Mouse (Mus musculus) G1E (cell line): Measurements from ENCODE around the gene Fam241a.

Experiments used
- CTCF ChIP-seq: IDR thresholded peaks from 2 replicates; pipeline ENCODE4 v1.5.1; 2012; ENCODE audit warnings: low read depth, low read length, inconsistent platforms, mixed read lengths
- GATA1 ChIP-seq: IDR thresholded peaks from 2 replicates; pipeline ENCODE4 v1.6.1; 2012; ENCODE audit warnings: borderline replicate concordance, low read length, inconsistent platforms, mixed read lengths
- GATA2 ChIP-seq: IDR thresholded peaks from 2 replicates; pipeline ENCODE4 v1.6.1; 2012; ENCODE audit warnings: low read depth, low read length, inconsistent platforms, borderline replicate concordance
- POLR2AphosphoS5 ChIP-seq: IDR thresholded peaks from 2 replicates; pipeline ENCODE4 v1.6.1; 2012; ENCODE audit warnings: low read depth, low read length, inconsistent platforms; ENCODE audit not compliant: insufficient replicate concordance
- TAL1 ChIP-seq: conservative IDR thresholded peaks from 2 replicates; pipeline ENCODE4 v1.6.1; 2012; ENCODE audit warnings: low read depth, low read length, inconsistent platforms, mixed read lengths

- TF ChIP-seq CTCF (no peak), TAL1 (no peak), GATA1 (no peak), POLR2AphosphoS5 (no peak), GATA2 (no peak)
Measured at GRCm38 (mm10) chr3:127837972-127838644, 58.0 kb downstream of the Fam241a start.
